Mouse (Mus musculus): Measurements from ENCODE around the gene 2610318N02Rik.

- TF ChIP-seq EP300 (optimal IDR thresholded peaks at IDR 0.05), result no peak
- peak; percentile 15; the same call in 1 of the 2 replicates for TF ChIP-seq CTCF (IDR thresholded peaks at IDR 0.05; ENCODE audit: low read depth)
Measured at GRCm38 (mm10) chr16:17124871-17125520, at the start of gene 2610318N02Rik.
